Mouse (Mus musculus): Measurements from ENCODE around the gene Tmem106c.

DNA sequence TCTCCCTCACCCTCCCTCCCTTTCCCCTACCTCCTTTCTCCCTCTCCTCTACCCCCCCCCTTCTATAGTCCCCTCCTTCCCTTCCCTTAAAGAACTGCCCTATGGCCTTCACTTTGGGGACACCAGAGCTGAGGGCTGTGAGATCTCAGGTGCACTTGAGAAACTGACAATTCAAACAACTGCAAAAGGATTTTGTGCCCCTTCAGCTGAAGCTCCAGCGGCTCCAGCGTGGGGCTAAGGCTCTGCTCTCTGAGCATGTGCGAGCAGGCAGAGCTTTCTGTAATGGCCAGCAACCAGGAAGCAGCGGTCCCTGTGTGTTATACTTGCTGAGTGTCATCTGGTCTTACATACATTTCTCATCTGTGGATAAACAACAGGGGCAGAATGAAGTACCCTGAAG, 8.3 kb upstream of the Tmem106c start:
- TF ChIP-seq POLR2A (IDR thresholded peaks at IDR 0.05; ENCODE audit: insufficient read length, low read depth) (no peak), REST (IDR thresholded peaks at IDR 0.05; ENCODE audit: insufficient read depth, insufficient read length) (no peak), MYOG (IDR thresholded peaks at IDR 0.05; ENCODE audit: control insufficient read depth in 1 of 3, insufficient read depth in 1 of 3, insufficient read length in 2 of 3, low read depth in 2 of 3) (no peak), E2F4 (IDR thresholded peaks at IDR 0.05; ENCODE audit: insufficient read depth) (no peak), CEBPB (IDR thresholded peaks at IDR 0.05; ENCODE audit: insufficient read depth, poor library complexity, severe bottlenecking) (no peak), MAX (IDR thresholded peaks at IDR 0.05; ENCODE audit: low read depth) (no peak), TCF12 (IDR thresholded peaks at IDR 0.05; ENCODE audit: insufficient read depth, poor library complexity, severe bottlenecking) (no peak), MYOD1 (IDR thresholded peaks at IDR 0.05; ENCODE audit: control insufficient read depth in 1 of 3, insufficient read length in 2 of 3, low read depth in 2 of 3) (no peak), TCF3 (IDR thresholded peaks at IDR 0.05; ENCODE audit: insufficient read length, low read depth) (no peak), SRF (IDR thresholded peaks at IDR 0.05; ENCODE audit: control insufficient read depth, insufficient read length, low read depth) (no peak), USF1 (IDR thresholded peaks at IDR 0.05; ENCODE audit: low read depth) (no peak)
